Mouse (Mus musculus) embryonic facial prominence, embryonic 12.5 days (tissue): ENCODE data around the gene Tmem86b. TPM values are rescaled to one million over a fixed set of nuclear protein-coding genes. Genes with fewer than 3 reads are reported as not detected.

Source experiments
- ATAC-seq: fragments of 200-750 bp; cut with Nextera tagmentation; 2 replicates; pipeline ENCODE4 v1.8.0; 2017; ENCODE audit not compliant: insufficient number of reproducible peaks, insufficient read depth, low FRiP score, low TSS enrichment
- H3K27ac ChIP-seq: fragments of 300-500 bp; sonication (generic); 2 replicates; pipeline ENCODE4 v1.5.1; 2016; ENCODE audit warnings: mild to moderate bottlenecking
- H3K27me3 ChIP-seq: fragments of 300-500 bp; sonication (generic); 2 replicates; pipeline ENCODE4 v1.6.1; 2016; ENCODE audit warnings: mild to moderate bottlenecking, moderate library complexity
- H3K36me3 ChIP-seq: fragments of 300-500 bp; sonication (generic); 2 replicates; pipeline ENCODE4 v1.6.1; 2016; ENCODE audit warnings: mild to moderate bottlenecking
- H3K4me1 ChIP-seq: fragments of 300-500 bp; sonication (generic); 2 replicates; pipeline ENCODE4 v1.6.1; 2016
- H3K4me2 ChIP-seq: fragments of 300-500 bp; sonication (generic); replicated peaks from 2 replicates; pipeline ENCODE4 v1.6.1; 2016; ENCODE audit warnings: mild to moderate bottlenecking, moderate library complexity
- H3K4me3 ChIP-seq: fragments of 300-500 bp; sonication (generic); 2 replicates; pipeline ENCODE4 v1.5.1; 2016; ENCODE audit warnings: mild to moderate bottlenecking
- H3K9ac ChIP-seq: fragments of 300-500 bp; sonication (generic); 2 replicates; pipeline ENCODE4 v1.6.1; 2016; ENCODE audit warnings: mild to moderate bottlenecking, moderate library complexity
- H3K9me3 ChIP-seq: fragments of 300-500 bp; sonication (generic); 2 replicates; pipeline ENCODE4 v1.6.1; 2016; ENCODE audit warnings: mild to moderate bottlenecking, moderate library complexity
- WGBS: fragments of 180-500 bp; shearing (Covaris S2); methylation state at CpG from one replicate; pipeline ENCODE4 v1.1.7; 2016; 5-methylcytosine and 5-hydroxymethylcytosine counted together
- polyA plus RNA-seq: library from polyadenylated mRNA; unstranded; fragments of >200 nt; fragmentation: Nextera tagmentation; extraction: Ambion mirVana; gene quantifications from 2 replicates; pipeline ENCODE4 v1.2.1, GENCODE M21; 2016

Tmem86b gene
- polyA plus RNA-seq, 1 experiment from 2014 or later = 1.9 TPM

GRCm38 (mm10) chr7:4658128-4658907 lies 27.1 kb upstream of the Tmem86b start:
- H3K27me3 ChIP-seq = no peaks in the 10 kb centered on the region
- H3K9ac ChIP-seq = peak overlapping the region; percentile 89
- H3K36me3 ChIP-seq = peaks cover 3% of the 10 kb centered on the region
- ATAC-seq = peak; percentile 54
- H3K9me3 ChIP-seq = no peaks in the 10 kb centered on the region
- H3K4me3 ChIP-seq = peak overlapping the region; percentile 75
- H3K4me2 ChIP-seq = peak overlapping the region; percentile 66
- H3K4me1 ChIP-seq = peaks cover 32% of the 10 kb centered on the region
- 1% methylated on average over 74 of the region's 78 CpGs for WGBS
- H3K27ac ChIP-seq = peak overlapping the region; percentile 94

GRCm38 (mm10) chr7:4657521-4658127 lies 26.4 kb upstream of the Tmem86b start:
- peak overlapping the region; percentile 66 for H3K4me2 ChIP-seq

GRCm38 (mm10) chr7:4656818-4657217 lies 25.6 kb upstream of the Tmem86b start:
- WGBS = 67% methylated on average over 1 of the region's 1 CpGs
- peaks cover 32% of the 10 kb centered on the region for H3K4me1 ChIP-seq

More at GRCm38 (mm10) chr7:4657521-4658127, 26.4 kb upstream of the Tmem86b start:
- WGBS = 45% methylated on average over 9 of the region's 9 CpGs
- peaks cover 2% of the 10 kb centered on the region; the same call in 1 of the 2 replicates for H3K36me3 ChIP-seq
- H3K4me3 ChIP-seq = peak overlapping the region; percentile 75
- H3K27ac ChIP-seq = 0 out of 2 replicates have a peak overlapping the region, but pooled peaks have one; percentile 94
- no peaks in the 10 kb centered on the region for H3K9me3 ChIP-seq
- no peak for ATAC-seq
- no peaks in the 10 kb centered on the region for H3K27me3 ChIP-seq
- peaks cover 32% of the 10 kb centered on the region for H3K4me1 ChIP-seq
- peak overlapping the region; percentile 89 for H3K9ac ChIP-seq

GRCm38 (mm10) chr7:4655916-4656315 lies 24.7 kb upstream of the Tmem86b start:
- peaks cover 11% of the 10 kb centered on the region; the same call in 1 of the 2 replicates for H3K36me3 ChIP-seq
- no peak overlapping the region for H3K27ac ChIP-seq
- no peak overlapping the region for H3K4me2 ChIP-seq
- no peak overlapping the region for H3K9ac ChIP-seq
- H3K4me1 ChIP-seq = peaks cover 32% of the 10 kb centered on the region
- ATAC-seq = no peak
- no peaks in the 10 kb centered on the region for H3K27me3 ChIP-seq
- no peak overlapping the region for H3K4me3 ChIP-seq
- H3K9me3 ChIP-seq = no peaks in the 10 kb centered on the region
- WGBS = 80% methylated on average over 1 of the region's 1 CpGs

More at GRCm38 (mm10) chr7:4656818-4657217, 25.6 kb upstream of the Tmem86b start:
- ATAC-seq = no peak
- Histone ChIP-seq H3K27me3 (no peaks in the 10 kb centered on the region), H3K9me3 (no peaks in the 10 kb centered on the region), H3K27ac (no peak overlapping the region), H3K4me3 (0 out of 2 replicates have a peak overlapping the region, but pooled peaks have one; percentile 75), H3K36me3 (peaks cover 6% of the 10 kb centered on the region; the same call in 1 of the 2 replicates), H3K9ac (no peak overlapping the region; the same call in 1 of the 2 replicates), H3K4me2 (peak overlapping the region; percentile 66)

GRCm38 (mm10) chr7:4655393-4655792 lies 24.2 kb upstream of the Tmem86b start:
- no peak overlapping the region for H3K4me3 ChIP-seq
- no peaks in the 10 kb centered on the region for H3K27me3 ChIP-seq
- peaks cover 11% of the 10 kb centered on the region; the same call in 1 of the 2 replicates for H3K36me3 ChIP-seq
- H3K9me3 ChIP-seq = no peaks in the 10 kb centered on the region
- peaks cover 31% of the 10 kb centered on the region for H3K4me1 ChIP-seq
- no peak overlapping the region for H3K27ac ChIP-seq
- WGBS = 90% methylated on average over 4 of the region's 4 CpGs
- no peak for ATAC-seq
- no peak overlapping the region for H3K9ac ChIP-seq
- H3K4me2 ChIP-seq = no peak overlapping the region

- Histone ChIP-seq H3K27me3 (no peaks in the 10 kb centered on the region), H3K27ac (no peak overlapping the region), H3K4me3 (no peak overlapping the region), H3K4me1 (peaks cover 22% of the 10 kb centered on the region), H3K4me2 (no peak overlapping the region), H3K9me3 (no peaks in the 10 kb centered on the region), H3K36me3 (peaks cover 11% of the 10 kb centered on the region; the same call in 1 of the 2 replicates), H3K9ac (no peak overlapping the region; the same call in 1 of the 2 replicates)
- no peak for ATAC-seq
- WGBS = 83% methylated on average over 2 of the region's 2 CpGs
Observed at GRCm38 (mm10) chr7:4654221-4654620, 23.0 kb upstream of the Tmem86b start.

- ATAC-seq = no peak
- H3K9ac ChIP-seq = no peak overlapping the region; the same call in 1 of the 2 replicates
- peaks cover 11% of the 10 kb centered on the region; the same call in 1 of the 2 replicates for H3K36me3 ChIP-seq
- no peaks in the 10 kb centered on the region for H3K9me3 ChIP-seq
- no peak overlapping the region for H3K4me3 ChIP-seq
- H3K27ac ChIP-seq = no peak overlapping the region
- no peaks in the 10 kb centered on the region for H3K27me3 ChIP-seq
- 82% methylated on average over 7 of the region's 7 CpGs for WGBS
- H3K4me1 ChIP-seq = peaks cover 22% of the 10 kb centered on the region
- H3K4me2 ChIP-seq = no peak overlapping the region
Observed at GRCm38 (mm10) chr7:4653780-4654179, 22.6 kb upstream of the Tmem86b start.

- no peak overlapping the region for H3K4me2 ChIP-seq
- WGBS = 70% methylated on average over 5 of the region's 5 CpGs
- H3K4me3 ChIP-seq = no peak overlapping the region
- no peak for ATAC-seq
- peaks cover 22% of the 10 kb centered on the region for H3K4me1 ChIP-seq
- no peak overlapping the region for H3K27ac ChIP-seq
- H3K36me3 ChIP-seq = peaks cover 11% of the 10 kb centered on the region; the same call in 1 of the 2 replicates
- H3K9ac ChIP-seq = no peak overlapping the region
- no peaks in the 10 kb centered on the region for H3K27me3 ChIP-seq
- no peaks in the 10 kb centered on the region for H3K9me3 ChIP-seq
Observed at GRCm38 (mm10) chr7:4653351-4653750, 22.1 kb upstream of the Tmem86b start.

GRCm38 (mm10) chr7:4652726-4653125 lies 21.5 kb upstream of the Tmem86b start:
- Histone ChIP-seq H3K9ac (no peak overlapping the region), H3K27ac (no peak overlapping the region), H3K27me3 (no peaks in the 10 kb centered on the region), H3K36me3 (peaks cover 11% of the 10 kb centered on the region; the same call in 1 of the 2 replicates), H3K4me2 (no peak overlapping the region), H3K4me1 (peaks cover 20% of the 10 kb centered on the region), H3K9me3 (no peaks in the 10 kb centered on the region), H3K4me3 (no peak overlapping the region)
- ATAC-seq = no peak
- 92% methylated on average over 5 of the region's 5 CpGs for WGBS

GRCm38 (mm10) chr7:4651581-4651980 lies 20.4 kb upstream of the Tmem86b start:
- H3K4me1 ChIP-seq = peaks cover 9% of the 10 kb centered on the region
- H3K9ac ChIP-seq = no peak overlapping the region
- no peak for ATAC-seq
- 82% methylated on average over 8 of the region's 8 CpGs for WGBS
- no peaks in the 10 kb centered on the region for H3K27me3 ChIP-seq
- no peak overlapping the region for H3K27ac ChIP-seq
- no peak overlapping the region for H3K4me3 ChIP-seq
- H3K9me3 ChIP-seq = no peaks in the 10 kb centered on the region
- H3K4me2 ChIP-seq = no peak overlapping the region
- H3K36me3 ChIP-seq = peaks cover 15% of the 10 kb centered on the region

GRCm38 (mm10) chr7:4647992-4648391 lies 16.8 kb upstream of the Tmem86b start:
- WGBS = 89% methylated on average over 2 of the region's 2 CpGs
- H3K4me3 ChIP-seq = no peak overlapping the region
- no peak for ATAC-seq
- H3K27me3 ChIP-seq = no peaks in the 10 kb centered on the region
- no peaks in the 10 kb centered on the region for H3K9me3 ChIP-seq
- H3K9ac ChIP-seq = no peak overlapping the region
- H3K4me1 ChIP-seq = no peaks in the 10 kb centered on the region
- no peak overlapping the region for H3K27ac ChIP-seq
- H3K36me3 ChIP-seq = peaks cover 46% of the 10 kb centered on the region
- H3K4me2 ChIP-seq = no peak overlapping the region
